Mouse (Mus musculus) myocyte (in vitro differentiated cells): ENCODE measurements around the gene Syt7.

ENCODE experiments used
- CEBPB ChIP-seq: IDR thresholded peaks from 2 replicates; pipeline ENCODE4 v1.6.1; 2011; ENCODE audit warnings: mild to moderate bottlenecking, moderate library complexity; ENCODE audit not compliant: poor library complexity, insufficient read depth, severe bottlenecking
- E2F4 ChIP-seq: IDR thresholded peaks from one replicate; pipeline ENCODE4 v1.6.1; 2011; ENCODE audit warnings: mild to moderate bottlenecking, control low read depth, moderate library complexity; ENCODE audit not compliant: insufficient read depth
- MAX ChIP-seq: IDR thresholded peaks from one replicate; pipeline ENCODE4 v1.6.1; 2011; ENCODE audit warnings: low read depth, mild to moderate bottlenecking, control low read depth
- MYOD1 ChIP-seq, 3 experiments: IDR thresholded peaks; one replicate each; pipeline ENCODE4 v1.6.1; 2011; ENCODE audit warnings: control low read depth in 2 of 3, low read depth in 2 of 3, mild to moderate bottlenecking in 2 of 3, moderate library complexity in 1 of 3; ENCODE audit not compliant: insufficient read length in 2 of 3, control insufficient read depth in 1 of 3
- MYOG ChIP-seq, 3 experiments: IDR thresholded peaks; one replicate each; pipeline ENCODE4 v1.6.1; 2011; ENCODE audit warnings: control low read depth in 2 of 3, low read depth in 2 of 3, mild to moderate bottlenecking in 2 of 3; ENCODE audit not compliant: insufficient read length in 2 of 3, control insufficient read depth in 1 of 3, insufficient read depth in 1 of 3
- POLR2A ChIP-seq: IDR thresholded peaks from one replicate; pipeline ENCODE4 v1.6.1; 2011; ENCODE audit warnings: low read depth, mild to moderate bottlenecking, control low read depth, moderate library complexity; ENCODE audit not compliant: insufficient read length
- POLR2AphosphoS2 ChIP-seq: IDR thresholded peaks from one replicate; pipeline ENCODE4 v1.6.1; 2011; ENCODE audit warnings: low read depth, control low read depth; ENCODE audit not compliant: insufficient read length
- REST ChIP-seq: IDR thresholded peaks from one replicate; pipeline ENCODE4 v1.6.1; 2011; ENCODE audit warnings: mild to moderate bottlenecking, control low read depth, moderate library complexity; ENCODE audit not compliant: insufficient read depth, insufficient read length
- SRF ChIP-seq: IDR thresholded peaks from one replicate; pipeline ENCODE4 v1.6.1; 2011; ENCODE audit warnings: low read depth; ENCODE audit not compliant: control insufficient read depth, insufficient read length
- TCF12 ChIP-seq: IDR thresholded peaks from one replicate; pipeline ENCODE4 v1.6.1; 2011; ENCODE audit warnings: mild to moderate bottlenecking, control low read depth; ENCODE audit not compliant: poor library complexity, insufficient read depth, severe bottlenecking
- TCF3 ChIP-seq: IDR thresholded peaks from one replicate; pipeline ENCODE4 v1.6.1; 2011; ENCODE audit warnings: low read depth, control low read depth; ENCODE audit not compliant: insufficient read length
- USF1 ChIP-seq: IDR thresholded peaks from one replicate; pipeline ENCODE4 v1.6.1; 2011; ENCODE audit warnings: low read depth, mild to moderate bottlenecking, control low read depth, moderate library complexity

DNA sequence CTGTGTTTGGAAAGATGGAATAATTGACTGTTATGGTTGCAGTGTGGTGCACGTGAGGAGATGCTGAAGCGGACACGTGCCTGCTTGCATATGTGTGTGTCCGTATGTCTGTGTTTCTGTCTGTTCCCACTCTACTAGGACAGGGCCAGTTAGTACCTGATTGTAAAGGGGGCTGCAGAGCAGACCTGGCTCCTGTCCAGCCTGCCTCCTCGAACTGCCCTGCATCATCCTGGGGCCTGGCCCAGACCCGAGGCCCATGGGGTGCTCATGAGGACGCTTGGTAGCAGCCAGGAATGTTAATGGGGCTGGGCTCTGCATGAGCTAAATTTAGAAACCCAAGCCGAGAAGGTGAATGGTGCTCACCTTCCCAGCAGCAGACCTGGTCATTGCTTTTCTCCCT, 28.0 kb downstream of the Syt7 start:
- no peak for TF ChIP-seq E2F4
- no peak for TF ChIP-seq TCF12
- TF ChIP-seq POLR2A = no peak
- no peak for TF ChIP-seq CEBPB
- TF ChIP-seq MAX = no peak
- TF ChIP-seq MYOG (IDR thresholded peaks at IDR 0.05; ENCODE audit: control insufficient read depth in 1 of 3, insufficient read depth in 1 of 3, insufficient read length in 2 of 3, low read depth in 2 of 3) = no peak
- TF ChIP-seq USF1 = no peak
- TF ChIP-seq REST = no peak
- TF ChIP-seq MYOD1 (IDR thresholded peaks at IDR 0.05; ENCODE audit: control insufficient read depth in 1 of 3, insufficient read length in 2 of 3, low read depth in 2 of 3) = no peak
- TF ChIP-seq POLR2AphosphoS2 = no peak
- TF ChIP-seq TCF3 = no peak
- TF ChIP-seq SRF = no peak
